Mouse (Mus musculus): ENCODE measurements around the gene Tacc2. TPM values are rescaled to one million over a fixed set of nuclear protein-coding genes. Genes with fewer than 3 reads are reported as not detected.
A peak's percentile ranks its signal among the peaks of the same experiment; 100 is the strongest.

Tacc2 gene
- polyA plus RNA-seq, 1 experiment from 2014 or later = 50.8 TPM

DNA sequence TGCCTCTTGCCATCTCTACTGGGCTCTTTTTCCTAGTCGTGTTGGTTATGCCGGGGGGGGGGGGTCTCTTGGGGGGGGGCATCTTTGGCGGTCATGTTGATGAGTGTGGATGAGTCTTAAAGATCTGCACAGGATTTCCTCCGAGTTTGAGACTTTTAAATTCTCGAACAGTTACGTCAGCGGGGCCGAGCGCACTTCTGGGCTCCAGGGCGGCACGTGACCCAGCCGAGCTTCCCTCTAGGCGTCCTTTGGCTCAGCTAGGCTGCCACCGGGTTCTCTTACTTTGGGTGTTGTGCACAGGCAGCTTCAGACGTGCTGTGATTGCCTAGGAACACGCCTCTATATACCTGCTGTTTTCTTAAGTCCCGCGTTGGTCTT, 69.5 kb downstream of the Tacc2 start:
- H3K9me3 ChIP-seq = no peaks in the 10 kb centered on the region
- peaks cover 54% of the 10 kb centered on the region for H3K4me1 ChIP-seq (replicated peaks)
- H3K4me3 ChIP-seq = peak overlapping the region; percentile 78
- under 1% methylated on average over 18 of the region's 18 CpGs for WGBS
- peak; percentile 82 for DNase-seq (ENCODE audit: low spot score)
- H3K36me3 ChIP-seq = no peaks in the 10 kb centered on the region
- H3K27ac ChIP-seq = peak overlapping the region; percentile 95
- H3K27me3 ChIP-seq (ENCODE audit: insufficient read depth, poor library complexity, severe bottlenecking) = peaks cover 4% of the 10 kb centered on the region; the same call in 1 of the 2 replicates

DNA sequence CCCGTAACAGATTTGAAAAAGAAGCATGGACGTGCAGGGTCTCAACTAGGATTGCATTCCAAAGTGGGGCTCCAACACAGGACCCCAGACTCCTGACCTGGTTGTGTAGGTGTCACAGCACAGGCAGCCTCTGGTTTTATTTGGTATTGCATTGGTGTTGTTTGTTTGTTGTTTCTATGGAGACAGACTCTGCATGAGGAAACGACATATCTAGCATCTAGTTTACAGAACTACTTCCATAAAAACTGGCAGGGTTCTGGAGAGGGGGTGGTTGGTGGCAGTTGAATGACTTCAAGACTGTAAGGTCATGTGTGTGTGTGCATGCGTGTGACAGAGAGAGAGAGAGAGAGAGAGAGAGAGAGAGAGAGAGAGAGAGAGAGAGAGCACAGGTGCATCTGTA, 70.8 kb downstream of the Tacc2 start:
- WGBS = 82% methylated on average over 4 of the region's 4 CpGs
- Histone ChIP-seq H3K27me3 (ENCODE audit: insufficient read depth, poor library complexity, severe bottlenecking) (peaks cover 4% of the 10 kb centered on the region; the same call in 1 of the 2 replicates), H3K4me3 (no peak overlapping the region; the same call in 1 of the 2 replicates), H3K9me3 (no peaks in the 10 kb centered on the region), H3K36me3 (no peaks in the 10 kb centered on the region), H3K27ac (peak overlapping the region; percentile 95), H3K4me1 (replicated peaks) (peaks cover 62% of the 10 kb centered on the region)
- DNase-seq (ENCODE audit: low spot score) = no peak

DNA sequence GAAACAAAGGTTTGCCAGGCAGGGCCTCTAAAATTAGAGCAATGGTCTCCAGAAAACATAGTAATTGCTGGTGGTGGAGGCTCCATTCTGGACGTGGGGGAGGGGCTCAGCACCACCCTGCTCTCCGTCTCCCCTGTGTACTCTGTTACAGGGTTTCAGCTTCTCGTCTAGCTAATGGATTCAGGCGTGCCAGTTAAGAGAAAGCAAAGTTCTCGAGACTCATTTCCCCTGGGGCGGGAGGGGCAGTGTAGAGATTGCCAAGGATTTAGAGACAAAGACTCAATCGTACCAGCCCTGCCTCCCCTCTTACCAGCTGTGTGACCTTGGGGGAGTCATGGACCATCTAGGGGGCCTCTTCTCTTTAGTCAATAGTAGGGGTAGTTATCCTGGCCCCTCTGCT, 72.0 kb downstream of the Tacc2 start:
- H3K36me3 ChIP-seq = no peaks in the 10 kb centered on the region
- H3K27me3 ChIP-seq (ENCODE audit: insufficient read depth, poor library complexity, severe bottlenecking) = no peaks in the 10 kb centered on the region; the same call in 1 of the 2 replicates
- peaks cover 66% of the 10 kb centered on the region for H3K4me1 ChIP-seq (replicated peaks)
- H3K27ac ChIP-seq = peak overlapping the region; percentile 59
- DNase-seq (ENCODE audit: low spot score) = no peak
- WGBS = 52% methylated on average over 7 of the region's 7 CpGs
- H3K9me3 ChIP-seq = no peaks in the 10 kb centered on the region
- no peak overlapping the region for H3K4me3 ChIP-seq

DNA sequence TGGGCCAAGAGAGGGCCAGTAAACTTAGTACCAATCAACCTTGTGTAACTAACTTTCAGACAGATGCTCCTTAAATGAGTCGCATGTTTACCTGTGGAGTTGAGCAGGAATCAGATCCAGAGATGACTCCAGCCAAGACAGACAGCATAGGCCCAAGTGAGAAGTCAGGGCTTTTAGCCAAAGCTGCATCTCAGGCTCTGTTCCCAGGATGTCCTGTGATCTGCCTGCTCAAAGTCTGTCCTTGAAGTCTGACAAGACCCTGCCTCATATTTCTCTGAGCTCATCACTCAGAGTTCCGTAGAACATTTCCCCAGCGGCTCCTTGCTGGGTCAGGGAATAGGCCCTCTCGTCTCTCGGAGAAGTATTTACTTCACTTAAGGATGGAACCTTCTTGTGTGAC, 73.4 kb downstream of the Tacc2 start:
- H3K27me3 ChIP-seq (ENCODE audit: insufficient read depth, poor library complexity, severe bottlenecking) = no peaks in the 10 kb centered on the region
- 91% methylated on average over 5 of the region's 5 CpGs for WGBS
- no peak for DNase-seq (ENCODE audit: low spot score)
- H3K4me3 ChIP-seq = no peak overlapping the region
- peaks cover 71% of the 10 kb centered on the region for H3K4me1 ChIP-seq (replicated peaks)
- no peaks in the 10 kb centered on the region for H3K36me3 ChIP-seq
- no peak overlapping the region for H3K27ac ChIP-seq
- H3K9me3 ChIP-seq = no peaks in the 10 kb centered on the region

DNA sequence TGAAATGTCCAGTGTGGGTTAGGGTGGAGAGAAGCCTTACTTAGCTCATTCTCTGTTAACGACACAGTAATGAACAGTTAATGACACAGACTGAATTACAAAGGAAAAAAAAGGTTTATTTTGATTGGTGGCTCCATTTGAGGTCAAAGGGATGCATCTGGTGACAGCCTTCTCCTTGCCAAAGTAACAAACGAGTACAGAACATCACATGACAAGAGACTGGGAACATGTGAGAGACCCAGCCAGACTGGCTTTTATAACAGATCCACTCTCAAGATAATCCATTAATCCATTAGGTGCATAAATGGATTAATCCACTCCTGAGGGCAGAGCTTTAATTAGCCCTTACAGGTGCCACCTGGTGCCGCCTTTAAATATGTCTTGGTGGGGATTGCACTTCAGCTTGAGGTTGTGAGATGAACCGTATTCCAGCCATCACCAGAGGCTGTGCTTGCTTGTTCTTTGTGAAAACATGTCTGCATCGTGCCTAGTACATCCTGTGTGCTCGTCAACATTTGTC, 75.9 kb downstream of the Tacc2 start:
- H3K4me1 ChIP-seq (replicated peaks) = peaks cover 52% of the 10 kb centered on the region
- no peaks in the 10 kb centered on the region for H3K9me3 ChIP-seq
- no peak for DNase-seq (ENCODE audit: low spot score)
- H3K27ac ChIP-seq = peak overlapping the region; percentile 56; the same call in 1 of the 2 replicates
- 0 out of 2 replicates have a peak, but pooled peaks cover 3% of the 10 kb centered on the region for H3K36me3 ChIP-seq
- H3K4me3 ChIP-seq = no peak overlapping the region
- 87% methylated on average over 6 of the region's 6 CpGs for WGBS
- H3K27me3 ChIP-seq (ENCODE audit: insufficient read depth, poor library complexity, severe bottlenecking) = no peaks in the 10 kb centered on the region

DNA sequence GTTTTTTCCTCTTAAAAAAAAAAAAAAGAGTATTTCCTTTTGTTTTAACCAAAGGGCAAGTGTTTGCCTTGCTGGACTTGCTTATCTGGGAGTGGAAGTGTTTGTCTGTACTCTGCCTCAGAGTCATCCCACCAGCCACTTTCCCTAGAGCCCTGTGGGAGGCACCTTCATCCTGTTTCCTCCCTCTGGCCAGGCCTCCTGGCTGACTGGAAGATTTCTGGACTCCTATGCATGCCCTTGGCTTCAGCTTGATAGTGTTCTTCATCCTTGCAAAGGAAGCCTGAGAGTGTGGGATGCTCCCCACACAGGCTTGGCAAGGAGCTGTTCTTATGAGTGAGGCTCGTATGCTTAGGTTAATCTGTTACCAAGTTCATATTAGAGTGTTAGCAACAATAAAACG, 77.3 kb downstream of the Tacc2 start:
- Histone ChIP-seq H3K9me3 (no peaks in the 10 kb centered on the region), H3K27ac (peak overlapping the region; percentile 45), H3K4me3 (no peak overlapping the region), H3K27me3 (ENCODE audit: insufficient read depth, poor library complexity, severe bottlenecking) (no peaks in the 10 kb centered on the region), H3K36me3 (0 out of 2 replicates have a peak, but pooled peaks cover 5% of the 10 kb centered on the region), H3K4me1 (replicated peaks) (peaks cover 37% of the 10 kb centered on the region)
- no peak for DNase-seq (ENCODE audit: low spot score)
- 84% methylated on average over 2 of the region's 2 CpGs for WGBS

DNA sequence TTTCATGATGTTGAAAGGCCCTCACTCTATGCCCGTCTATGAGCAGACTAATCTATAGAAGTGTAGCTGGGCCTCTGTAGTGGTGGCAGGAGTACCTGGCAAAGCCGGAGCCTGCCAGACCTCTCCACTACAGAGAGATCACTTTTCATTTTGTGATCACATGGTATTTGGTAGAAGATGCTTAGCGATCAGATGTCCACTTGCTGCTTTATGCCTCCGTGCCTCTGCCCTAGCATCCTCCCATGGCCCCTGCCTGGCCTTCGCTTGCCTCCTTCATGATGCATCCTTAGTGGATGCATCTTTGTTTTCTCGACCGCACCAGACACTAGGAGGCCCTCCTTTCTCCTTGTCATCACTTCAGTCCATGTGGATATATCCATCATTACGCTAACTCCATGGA, 79.7 kb downstream of the Tacc2 start:
- WGBS = 92% methylated on average over 8 of the region's 8 CpGs
- Histone ChIP-seq H3K4me1 (replicated peaks) (peaks cover 40% of the 10 kb centered on the region), H3K27me3 (ENCODE audit: insufficient read depth, poor library complexity, severe bottlenecking) (no peaks in the 10 kb centered on the region), H3K4me3 (no peak overlapping the region), H3K36me3 (0 out of 2 replicates have a peak, but pooled peaks cover 5% of the 10 kb centered on the region), H3K27ac (no peak overlapping the region), H3K9me3 (no peaks in the 10 kb centered on the region)
- DNase-seq (ENCODE audit: low spot score) = no peak

DNA sequence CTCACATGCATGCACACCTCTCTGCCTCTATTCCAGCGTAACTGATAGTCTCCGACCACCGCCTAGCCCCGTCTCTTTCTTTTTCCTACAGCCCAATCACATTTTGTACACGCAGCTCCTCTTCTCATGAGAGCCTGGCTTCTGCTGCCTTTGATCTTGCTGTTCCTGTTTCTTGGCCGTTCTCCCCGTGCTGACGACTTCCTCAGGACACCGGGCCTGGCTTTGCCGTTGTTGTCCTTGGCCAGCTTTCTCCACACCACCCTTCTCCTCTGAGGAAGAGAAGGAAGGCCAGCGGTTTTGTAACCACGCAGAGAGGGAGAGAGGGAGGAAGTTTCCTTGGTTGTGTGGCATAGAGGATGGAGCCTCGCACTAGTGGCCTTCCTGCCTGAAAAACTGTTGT, 80.5 kb downstream of the Tacc2 start:
- no peaks in the 10 kb centered on the region for H3K27me3 ChIP-seq (ENCODE audit: insufficient read depth, poor library complexity, severe bottlenecking)
- H3K4me1 ChIP-seq (replicated peaks) = peaks cover 42% of the 10 kb centered on the region
- WGBS = 89% methylated on average over 13 of the region's 13 CpGs
- H3K4me3 ChIP-seq = no peak overlapping the region
- H3K27ac ChIP-seq = peak overlapping the region; percentile 40; the same call in 1 of the 2 replicates
- H3K36me3 ChIP-seq = 0 out of 2 replicates have a peak, but pooled peaks cover 5% of the 10 kb centered on the region
- no peak for DNase-seq (ENCODE audit: low spot score)
- no peaks in the 10 kb centered on the region for H3K9me3 ChIP-seq

DNA sequence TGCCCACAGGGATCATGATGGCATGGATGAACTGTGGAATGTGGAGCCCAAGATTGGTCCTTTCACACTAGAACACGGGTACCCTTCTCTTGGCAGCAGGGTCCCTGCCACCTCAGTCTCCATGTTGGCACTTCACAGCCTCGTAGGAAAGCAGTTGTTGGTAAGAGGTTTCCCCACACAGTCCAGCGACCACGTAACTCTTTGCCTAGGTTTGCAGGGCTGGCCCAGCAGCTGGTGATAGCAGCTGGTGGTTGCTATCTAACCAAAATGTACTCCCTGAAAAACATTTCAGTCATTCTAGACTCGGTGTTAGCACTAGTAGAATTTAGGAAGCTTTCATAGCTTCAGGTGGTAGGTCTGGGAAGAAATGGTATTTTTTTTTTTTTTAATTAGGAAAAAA, 81.9 kb downstream of the Tacc2 start:
- 94% methylated on average over 5 of the region's 5 CpGs for WGBS
- no peak for DNase-seq (ENCODE audit: low spot score)
- Histone ChIP-seq H3K4me3 (no peak overlapping the region), H3K9me3 (peaks cover 9% of the 10 kb centered on the region; the same call in 1 of the 2 replicates), H3K27me3 (ENCODE audit: insufficient read depth, poor library complexity, severe bottlenecking) (no peaks in the 10 kb centered on the region), H3K36me3 (peaks cover 17% of the 10 kb centered on the region), H3K27ac (no peak overlapping the region), H3K4me1 (replicated peaks) (peaks cover 31% of the 10 kb centered on the region)

DNA sequence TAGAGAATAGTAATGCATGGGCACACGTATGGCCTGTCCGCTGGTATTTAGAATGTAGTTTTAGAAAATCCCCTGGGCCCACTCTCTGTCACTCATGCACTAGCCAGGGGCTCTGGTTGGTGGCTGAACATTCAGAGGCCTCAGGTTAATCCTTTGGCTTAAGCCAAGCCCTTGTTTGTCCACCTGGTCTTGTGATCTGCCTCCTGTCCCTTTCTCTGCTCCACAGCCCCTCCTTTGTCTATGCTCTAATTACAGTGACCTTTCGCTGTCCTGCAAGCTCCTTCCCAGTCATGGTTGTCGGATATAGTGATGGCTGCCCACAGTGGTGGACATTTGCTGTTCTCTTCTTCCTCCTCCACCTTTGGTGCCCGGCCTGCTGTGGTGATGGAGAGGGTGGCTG, 85.0 kb downstream of the Tacc2 start:
- WGBS = 48% methylated on average over 5 of the region's 5 CpGs
- DNase-seq (ENCODE audit: low spot score) = peak; percentile 15
- Histone ChIP-seq H3K9me3 (peaks cover 21% of the 10 kb centered on the region), H3K36me3 (peaks cover 34% of the 10 kb centered on the region), H3K4me3 (no peak overlapping the region), H3K27me3 (ENCODE audit: insufficient read depth, poor library complexity, severe bottlenecking) (no peaks in the 10 kb centered on the region), H3K4me1 (replicated peaks) (peaks cover 22% of the 10 kb centered on the region), H3K27ac (peak overlapping the region; percentile 74)

DNA sequence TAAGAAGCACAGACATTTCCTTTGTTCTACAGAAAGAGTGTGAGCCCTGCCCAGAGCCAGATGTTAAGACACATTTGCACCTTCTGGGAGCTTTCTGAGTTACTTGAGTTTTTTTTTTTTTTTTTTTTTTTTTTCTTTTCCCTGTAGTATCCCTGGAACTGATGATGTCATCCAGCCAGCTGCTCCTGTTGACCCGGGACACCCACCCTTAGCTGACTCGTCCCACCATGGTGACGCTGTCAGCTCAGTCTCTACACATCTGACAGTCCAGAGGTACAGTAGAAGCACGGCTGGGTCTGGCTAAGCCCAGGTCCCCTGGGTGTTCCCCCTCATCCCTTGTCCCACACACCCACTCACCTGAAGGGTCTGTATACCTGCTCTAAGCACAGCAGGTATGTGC, 85.6 kb downstream of the Tacc2 start:
- H3K27ac ChIP-seq = peak overlapping the region; percentile 74
- no peaks in the 10 kb centered on the region for H3K27me3 ChIP-seq (ENCODE audit: insufficient read depth, poor library complexity, severe bottlenecking)
- WGBS = 77% methylated on average over 4 of the region's 4 CpGs
- H3K4me1 ChIP-seq (replicated peaks) = peaks cover 26% of the 10 kb centered on the region
- peaks cover 33% of the 10 kb centered on the region for H3K36me3 ChIP-seq
- DNase-seq (ENCODE audit: low spot score) = no peak
- no peak overlapping the region for H3K4me3 ChIP-seq
- H3K9me3 ChIP-seq = peaks cover 21% of the 10 kb centered on the region

DNA sequence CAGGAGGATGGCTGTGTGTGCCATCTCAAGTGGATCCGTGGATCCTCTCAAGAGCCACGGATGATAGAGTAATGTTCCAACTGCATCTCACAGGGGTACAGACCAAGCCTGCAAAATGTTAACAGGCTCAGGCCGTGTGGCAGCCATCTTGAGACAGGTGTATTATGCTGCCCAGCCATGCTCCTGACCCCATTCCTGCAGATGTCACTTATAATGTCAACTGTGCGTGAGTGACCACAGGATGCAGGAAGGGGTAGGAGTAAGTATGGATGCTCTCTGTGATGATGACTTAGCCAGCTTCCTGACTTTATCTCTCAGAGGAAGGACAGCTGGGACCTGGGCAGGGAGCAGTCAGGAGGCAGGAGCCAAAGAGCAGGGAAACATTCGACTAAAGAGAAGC, 86.8 kb downstream of the Tacc2 start:
- 94% methylated on average over 5 of the region's 5 CpGs for WGBS
- Histone ChIP-seq H3K4me3 (no peak overlapping the region), H3K27ac (no peak overlapping the region), H3K36me3 (peaks cover 29% of the 10 kb centered on the region), H3K9me3 (peaks cover 21% of the 10 kb centered on the region), H3K4me1 (replicated peaks) (peaks cover 36% of the 10 kb centered on the region), H3K27me3 (ENCODE audit: insufficient read depth, poor library complexity, severe bottlenecking) (no peaks in the 10 kb centered on the region)
- no peak for DNase-seq (ENCODE audit: low spot score)

DNA sequence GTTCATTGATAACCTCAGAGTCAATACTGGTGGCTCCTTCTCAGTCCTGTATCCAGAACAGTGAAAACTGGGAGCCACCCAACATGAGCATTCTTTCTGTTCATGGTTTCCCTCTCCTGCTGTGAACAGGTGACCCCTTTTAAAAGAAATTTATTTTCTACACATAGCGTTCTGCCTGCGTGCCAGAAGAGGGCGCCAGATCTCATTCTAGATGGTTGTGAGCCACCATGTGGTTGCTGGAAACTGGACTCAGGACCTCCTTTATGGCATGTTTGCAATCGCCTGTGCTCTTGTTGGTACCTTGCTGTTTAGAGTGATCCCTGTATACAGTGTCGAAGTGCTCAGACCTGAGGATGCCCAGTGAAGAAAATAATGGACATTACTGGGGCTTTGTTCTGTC, 87.4 kb downstream of the Tacc2 start:
- whole genome bisulfite sequencing = 88% methylated on average over 5 of the region's 5 CpGs
- Histone ChIP-seq H3K4me1 (replicated peaks) (peaks cover 42% of the 10 kb centered on the region), H3K27me3 (ENCODE audit: insufficient read depth, poor library complexity, severe bottlenecking) (no peaks in the 10 kb centered on the region), H3K4me3 (no peak overlapping the region), H3K36me3 (peaks cover 29% of the 10 kb centered on the region), H3K27ac (no peak overlapping the region), H3K9me3 (peaks cover 21% of the 10 kb centered on the region)
- no peak for DNase-seq (ENCODE audit: low spot score)

DNA sequence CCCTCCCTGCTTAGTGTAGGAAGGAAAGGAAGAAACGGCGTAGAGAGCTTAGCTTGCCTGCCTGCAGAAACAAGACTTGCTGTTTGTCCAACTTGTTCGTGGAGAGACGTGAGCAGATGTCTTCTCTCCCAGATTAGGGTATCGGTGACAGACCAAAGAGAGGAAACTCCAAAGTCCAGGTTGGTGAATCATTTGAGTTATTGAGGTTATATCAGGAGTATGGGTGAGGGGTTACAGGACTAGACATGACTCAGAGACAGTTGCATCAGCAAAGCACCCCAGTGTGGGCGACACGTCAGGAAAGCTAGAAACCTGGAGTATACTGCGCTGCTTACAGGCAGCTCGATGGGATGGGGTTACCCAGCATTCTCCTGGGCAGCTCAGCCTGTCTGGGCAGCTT, 88.1 kb downstream of the Tacc2 start:
- H3K9me3 ChIP-seq = peaks cover 21% of the 10 kb centered on the region
- H3K4me1 ChIP-seq (replicated peaks) = peaks cover 50% of the 10 kb centered on the region
- H3K27me3 ChIP-seq (ENCODE audit: insufficient read depth, poor library complexity, severe bottlenecking) = no peaks in the 10 kb centered on the region
- H3K27ac ChIP-seq = no peak overlapping the region
- H3K36me3 ChIP-seq = peaks cover 29% of the 10 kb centered on the region
- DNase-seq (ENCODE audit: low spot score) = no peak
- no peak overlapping the region for H3K4me3 ChIP-seq
- WGBS = 97% methylated on average over 9 of the region's 9 CpGs

All from hindbrain, embryonic 10.5 days (tissue).